Mouse (Mus musculus) embryo, embryonic 11 days (tissue): ENCODE data around the gene Aadac.

Experiments used
- DNase-seq: peaks from one replicate; pipeline ENCODE4 v3.0.0-alpha.2; 2015

Aadac gene

GRCm38 (mm10) chr3:60025417-60025816, at the start of gene Aadac:
Gene Aadac, plus strand, starts transcription at chr3:60025717.
- DNase-seq: no peak

- DNase-seq: no peak
Observed at GRCm38 (mm10) chr3:60003622-60004021, 21.9 kb upstream of the Aadac start.

DNA sequence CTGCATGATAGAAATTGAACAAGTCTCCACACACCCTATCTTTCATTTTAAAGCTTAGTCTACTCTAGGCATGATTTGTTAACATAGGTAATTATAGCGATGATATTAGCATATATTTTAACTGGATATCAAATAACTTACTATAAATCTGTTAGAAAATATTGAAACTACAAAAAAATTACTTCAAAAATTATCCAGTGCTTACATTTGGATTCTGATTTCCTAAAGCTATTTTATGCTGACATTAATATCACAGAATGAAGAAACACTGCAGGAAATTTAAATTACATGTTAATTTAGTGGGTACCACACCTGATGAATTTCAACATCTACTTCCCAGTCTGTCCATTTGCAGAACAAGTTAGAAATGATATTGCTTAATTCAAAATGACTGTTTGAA, 19.1 kb upstream of the Aadac start, which contains the start of gene Aadacl2:
TSS of gene Aadacl2 (plus strand) at position 301 of the 400 bp plus-strand sequence.
- DNase-seq: no peak

DNA sequence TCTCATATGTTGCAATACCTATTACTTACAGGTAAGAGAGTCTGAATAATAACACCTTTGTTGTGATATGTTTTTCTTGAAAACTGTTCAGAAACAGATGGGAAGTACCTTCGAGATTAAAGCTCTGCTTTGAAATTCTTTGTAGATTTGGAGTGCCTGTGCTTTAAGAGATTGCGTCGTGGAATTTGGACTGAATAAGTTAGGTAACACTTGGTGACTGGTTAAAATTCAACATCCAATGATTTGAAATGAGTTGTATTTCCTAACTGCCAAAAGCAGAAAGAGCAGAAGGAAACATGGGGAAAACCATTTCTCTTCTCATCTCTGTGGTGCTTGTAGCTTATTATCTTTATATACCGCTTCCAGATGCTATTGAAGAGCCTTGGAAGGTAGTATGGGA, 6.0 kb downstream of the Aadac start:
- DNase-seq: no peak

GRCm38 (mm10) chr3:60046221-60046913, 20.9 kb downstream of the Aadac start:
- no peak for DNase-seq

DNA sequence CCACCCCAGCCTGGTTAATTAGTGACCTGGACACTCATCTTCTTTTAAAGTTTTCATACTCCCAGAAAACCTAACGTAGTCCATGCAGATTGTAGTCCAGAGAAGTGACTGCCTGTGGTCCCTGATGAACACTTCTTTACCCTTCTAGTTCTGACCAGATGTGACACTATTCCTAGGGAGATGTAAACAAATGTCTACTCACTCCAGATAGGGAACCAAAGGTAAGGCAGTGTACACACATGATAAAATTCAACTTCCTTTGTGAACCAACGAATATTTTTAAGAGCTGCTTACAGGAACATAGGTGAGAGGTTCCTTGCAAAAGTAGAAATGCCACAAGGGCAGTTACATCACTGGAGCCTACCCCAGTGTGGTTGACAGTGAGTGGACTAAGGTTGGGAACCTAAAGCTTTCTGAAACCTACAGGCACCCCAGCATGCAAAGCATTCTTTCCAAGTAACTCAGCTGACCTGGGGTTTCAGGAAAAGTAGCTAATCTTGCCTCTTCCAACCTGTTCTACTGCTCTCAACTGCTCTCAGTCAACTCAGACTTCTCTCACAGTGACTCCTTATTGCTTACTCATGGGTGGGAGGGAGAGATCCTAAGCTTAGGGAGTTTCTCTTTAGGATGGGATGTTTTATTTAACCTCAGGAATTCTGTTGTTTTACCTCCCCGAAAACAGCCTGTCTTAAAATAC, 27.9 kb downstream of the Aadac start:
- DNase-seq: no peak

DNA sequence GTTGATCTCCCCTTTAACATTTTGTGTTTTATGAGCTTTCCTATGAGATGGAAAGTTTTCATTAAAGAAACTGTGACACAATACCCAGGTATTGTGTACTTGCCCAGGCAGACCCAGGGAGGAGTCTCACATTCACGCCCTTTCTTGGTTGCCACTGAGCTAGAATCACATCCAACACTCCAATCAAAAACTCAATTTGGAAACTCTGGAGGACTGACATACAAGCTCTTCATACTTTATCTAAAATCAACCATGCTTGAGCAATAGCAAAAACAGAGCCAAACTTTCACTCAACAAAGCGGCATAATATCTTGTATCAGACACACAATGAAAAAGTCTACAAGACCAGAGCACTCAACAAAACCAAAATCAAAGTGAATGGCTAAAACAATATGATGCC, 28.4 kb downstream of the Aadac start:
- DNase-seq: no peak

DNA sequence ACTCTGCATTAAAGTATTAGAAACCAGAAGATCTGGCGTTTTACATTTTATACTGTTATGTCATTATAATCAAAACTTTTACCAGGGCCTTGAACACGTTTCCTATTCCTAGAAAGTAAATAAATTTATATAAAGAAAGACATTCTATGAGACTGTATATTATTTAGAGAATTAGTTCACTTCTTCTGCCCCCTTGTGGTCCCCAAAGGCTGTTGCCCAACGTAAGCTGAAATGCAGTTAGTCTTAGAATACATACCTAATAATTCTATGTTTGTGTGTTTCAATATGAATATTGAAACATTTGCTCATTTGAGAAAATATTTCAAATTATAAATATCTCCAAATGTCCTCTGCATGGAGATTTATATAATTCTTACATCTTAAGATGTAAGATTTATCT, 30.9 kb downstream of the Aadac start:
- DNase-seq: peak; percentile 48

DNA sequence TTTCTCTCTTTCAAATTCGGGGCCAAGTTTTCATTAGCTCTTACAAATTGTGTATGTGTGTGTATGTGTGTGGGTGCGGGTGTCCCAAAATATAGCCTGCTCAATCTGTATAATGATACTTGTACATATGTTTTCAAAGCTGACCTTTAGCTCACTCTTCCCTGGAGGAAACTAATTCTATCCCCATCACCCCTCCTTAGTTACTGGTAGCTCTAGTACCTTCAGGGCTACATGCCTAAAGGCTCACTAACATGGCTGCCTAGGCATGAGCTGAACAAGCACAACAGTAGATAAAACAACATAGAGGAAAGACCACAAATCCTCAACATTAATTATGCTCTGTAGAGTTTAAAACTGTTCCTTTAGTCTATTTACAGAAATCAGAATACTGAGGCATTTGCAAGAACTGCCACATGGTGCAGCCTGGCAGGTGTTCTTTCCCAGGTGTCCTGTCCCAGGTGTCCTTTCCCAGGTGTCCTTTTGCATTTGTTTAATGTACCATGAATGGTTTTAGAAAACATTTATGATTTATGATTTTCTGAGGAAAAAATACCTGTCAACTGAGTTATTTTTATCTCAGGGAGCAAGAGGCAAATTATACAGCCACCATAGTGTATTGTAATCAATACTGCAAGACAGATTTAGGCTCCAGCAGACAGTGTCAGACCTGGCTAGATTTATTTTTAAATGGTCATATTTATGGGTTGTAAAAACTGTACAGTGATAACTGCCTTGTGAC, 31.7 kb downstream of the Aadac start:
- no peak for DNase-seq

DNA sequence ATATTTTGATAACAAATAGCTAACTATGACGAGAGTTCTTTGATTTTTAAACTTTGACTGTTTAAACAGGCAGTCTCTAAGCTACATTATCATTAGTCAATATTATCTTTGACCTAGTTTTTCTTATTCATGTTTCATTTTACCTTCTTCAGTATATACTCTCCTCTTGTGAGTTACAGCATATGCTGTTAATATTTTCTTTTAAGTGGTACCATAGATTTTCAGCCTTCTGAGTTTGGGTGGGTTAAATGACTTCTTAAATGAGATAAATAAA, 32.2 kb downstream of the Aadac start:
- DNase-seq: no peak

GRCm38 (mm10) chr3:60078883-60079415, 53.4 kb downstream of the Aadac start:
- no peak for DNase-seq

GRCm38 (mm10) chr3:60080572-60080971, 55.1 kb downstream of the Aadac start:
- DNase-seq: no peak

- DNase-seq: peak; percentile 3
Observed at GRCm38 (mm10) chr3:60081648-60082047, 56.1 kb downstream of the Aadac start, which contains the start of gene Sucnr1. Gene Sucnr1, plus strand, starts transcription at chr3:60081869.

- DNase-seq: no peak
Observed at GRCm38 (mm10) chr3:60082746-60083145, 57.2 kb downstream of the Aadac start.

DNA sequence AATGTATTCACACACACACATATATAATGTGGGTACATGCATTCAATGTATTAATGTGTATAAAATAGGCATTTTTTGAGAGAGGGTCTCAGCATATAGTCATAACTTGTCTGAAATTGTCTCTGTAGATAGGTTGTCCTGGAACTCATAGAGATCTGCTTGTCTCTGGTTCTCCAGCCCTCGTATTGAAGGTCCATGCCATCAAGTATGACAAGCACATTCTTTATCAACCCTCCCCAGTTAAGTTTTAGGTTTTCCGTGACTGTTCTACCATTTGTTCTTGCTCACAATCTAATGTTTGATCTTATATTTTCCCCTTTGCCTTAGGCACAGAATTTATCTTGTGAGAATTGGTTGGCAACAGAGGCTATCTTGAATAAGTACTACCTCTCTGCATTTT, 60.2 kb downstream of the Aadac start:
- no peak for DNase-seq
